Mouse (Mus musculus): ENCODE results near the gene Ssxb6. TPM values are rescaled to one million over a fixed set of nuclear protein-coding genes. Genes with fewer than 3 reads are reported as not detected.
"Not testable (repeated sequence)": the region's sequence is repeated elsewhere in the genome, so short reads cannot be mapped to it uniquely, and the experiment has no call there.

Ssxb6 gene
- total RNA-seq (2012; rRNA removed) (not detected in 2 replicates), total RNA-seq (2014; rRNA removed) (not detected in 2 replicates), polyA plus RNA-seq (2012; ENCODE audit: insufficient read length, low read depth) (not detected in 2 replicates)

- H3K79me2 ChIP-seq (replicated peaks; ENCODE audit: control insufficient read depth, extremely low read depth, insufficient read depth, poor library complexity, severe bottlenecking); dilution Hi-C loops (cut with MboI; ENCODE audit: extremely low pct_ligation_motif_present, extremely low pct_unique_long_range_greater_than_20kb, low sequenced_read_pairs); H3K4me1 ChIP-seq (ENCODE audit: control insufficient read depth in 1 of 2, insufficient read depth in 2 of 2); H3K36me3 ChIP-seq (replicated peaks in 1 of 2; ENCODE audit: control insufficient read depth in 1 of 2, insufficient read depth in 1 of 2, low read length in 1 of 2); H3K4me3 ChIP-seq (replicated peaks in 1 of 3; ENCODE audit: low read depth in 2 of 3, low read length in 2 of 3, poor library complexity in 1 of 3); in situ Hi-C loops (cut with MboI; ENCODE audit: low pct_ligation_motif_present, low pct_unique_long_range_greater_than_20kb, low sequenced_read_pairs); H3K4me2 ChIP-seq (ENCODE audit: insufficient read depth, low read depth, poor library complexity, severe bottlenecking); H3K9me3 ChIP-seq (replicated peaks; ENCODE audit: low read length); H3K27ac ChIP-seq (ENCODE audit: insufficient read depth, low read depth); H3K9ac ChIP-seq (ENCODE audit: insufficient read depth, low read depth); DNase-seq (ENCODE audit: extremely low read depth); H3K27me3 ChIP-seq (replicated peaks): not testable (repeated sequence)
Observed at GRCm38 (mm10) chrX:8548155-8548554, at the start of gene Ssxb6. Gene Ssxb6, minus strand, starts transcription at chrX:8548255.

GRCm38 (mm10) chrX:8591716-8592115 lies 43.7 kb upstream of the Ssxb6 start, which contains the start of gene Ssxb3:
Gene Ssxb3, minus strand, starts transcription at chrX:8591816.
- H3K79me2 ChIP-seq (replicated peaks; ENCODE audit: control insufficient read depth, extremely low read depth, insufficient read depth, poor library complexity, severe bottlenecking); H3K9ac ChIP-seq (ENCODE audit: insufficient read depth, low read depth); H3K9me3 ChIP-seq (replicated peaks; ENCODE audit: low read length); DNase-seq (ENCODE audit: extremely low read depth); H3K4me1 ChIP-seq (ENCODE audit: control insufficient read depth in 1 of 2, insufficient read depth in 2 of 2); in situ Hi-C loops (cut with MboI; ENCODE audit: low pct_ligation_motif_present, low pct_unique_long_range_greater_than_20kb, low sequenced_read_pairs); H3K27ac ChIP-seq (ENCODE audit: insufficient read depth, low read depth); H3K36me3 ChIP-seq (replicated peaks in 1 of 2; ENCODE audit: control insufficient read depth in 1 of 2, insufficient read depth in 1 of 2, low read length in 1 of 2); H3K27me3 ChIP-seq (replicated peaks); H3K4me3 ChIP-seq (replicated peaks in 1 of 3; ENCODE audit: low read depth in 2 of 3, low read length in 2 of 3, poor library complexity in 1 of 3); H3K4me2 ChIP-seq (ENCODE audit: insufficient read depth, low read depth, poor library complexity, severe bottlenecking); dilution Hi-C loops (cut with MboI; ENCODE audit: extremely low pct_ligation_motif_present, extremely low pct_unique_long_range_greater_than_20kb, low sequenced_read_pairs): not testable (repeated sequence)

GRCm38 (mm10) chrX:8524854-8525253 lies 23.2 kb downstream of the Ssxb6 start, which contains the start of gene Gm14459:
Gene Gm14459, minus strand, starts transcription at chrX:8524954.
- Histone ChIP-seq H3K27me3 (replicated peaks) (no peaks in the 10 kb centered on the region), H3K4me3 (replicated peaks in 1 of 3; ENCODE audit: low read depth in 2 of 3, low read length in 2 of 3, poor library complexity in 1 of 3) (no peak within 1 kb of the TSS), H3K27ac (ENCODE audit: insufficient read depth, low read depth) (no peak within 1 kb of the TSS), H3K4me1 (ENCODE audit: control insufficient read depth in 1 of 2, insufficient read depth in 2 of 2) (no peaks in the 10 kb centered on the region), H3K36me3 (replicated peaks in 1 of 2; ENCODE audit: control insufficient read depth in 1 of 2, insufficient read depth in 1 of 2, low read length in 1 of 2) (no peaks in the 10 kb centered on the region), H3K79me2 (replicated peaks; ENCODE audit: control insufficient read depth, extremely low read depth, insufficient read depth, poor library complexity, severe bottlenecking) (no peaks in the 10 kb centered on the region), H3K9me3 (replicated peaks; ENCODE audit: low read length) (no peaks in the 10 kb centered on the region), H3K4me2 (ENCODE audit: insufficient read depth, low read depth, poor library complexity, severe bottlenecking) (no peak within 1 kb of the TSS), H3K9ac (ENCODE audit: insufficient read depth, low read depth) (no peak within 1 kb of the TSS)
- dilution Hi-C loops (cut with MboI; ENCODE audit: extremely low pct_ligation_motif_present, extremely low pct_unique_long_range_greater_than_20kb, low sequenced_read_pairs) = no loop called here
- in situ Hi-C loops (cut with MboI; ENCODE audit: low pct_ligation_motif_present, low pct_unique_long_range_greater_than_20kb, low sequenced_read_pairs) = no loop called here
- DNase-seq (ENCODE audit: extremely low read depth) = no peak
- TF ChIP-seq USF1 (IDR thresholded peaks at IDR 0.05; ENCODE audit: low read depth, low read length) = no peak
- TF ChIP-seq ETS1 (conservative IDR thresholded peaks at IDR 0.05; ENCODE audit: low read depth, low read length) = no peak
- no peak for TF ChIP-seq RAD21 (IDR thresholded peaks at IDR 0.05; ENCODE audit: low read depth, low read length)

Other genes with a start within 250 kb of the Ssxb6 start
- not detected in 2 replicates for gene Ssxb10, start 220.8 kb downstream of the Ssxb6 start, total RNA-seq (2012; rRNA removed)
- gene Ssxb10, start 220.8 kb downstream of the Ssxb6 start, total RNA-seq (2014; rRNA removed) = not detected in 2 replicates
- not detected in 2 replicates for gene Ssxb10, start 220.8 kb downstream of the Ssxb6 start, polyA plus RNA-seq (2012; ENCODE audit: insufficient read length, low read depth)
- gene Ssxb9, start 181.3 kb downstream of the Ssxb6 start, total RNA-seq (2012; rRNA removed) = not detected in 2 replicates
- gene Ssxb9, start 181.3 kb downstream of the Ssxb6 start, total RNA-seq (2014; rRNA removed) = not detected in 2 replicates
- not detected in 2 replicates for gene Ssxb9, start 181.3 kb downstream of the Ssxb6 start, polyA plus RNA-seq (2012; ENCODE audit: insufficient read length, low read depth)
- gene Ssxb1, start 134.9 kb downstream of the Ssxb6 start, total RNA-seq (2012; rRNA removed) = not detected in 2 replicates
- gene Ssxb1, start 134.9 kb downstream of the Ssxb6 start, total RNA-seq (2014; rRNA removed) = not detected in 2 replicates
- gene Ssxb1, start 134.9 kb downstream of the Ssxb6 start, polyA plus RNA-seq (2012; ENCODE audit: insufficient read length, low read depth) = not detected in 2 replicates
- gene Ssxb2, start 86.5 kb downstream of the Ssxb6 start, total RNA-seq (2012; rRNA removed) = not detected in 2 replicates
- not detected in 2 replicates for gene Ssxb2, start 86.5 kb downstream of the Ssxb6 start, total RNA-seq (2014; rRNA removed)
- gene Ssxb2, start 86.5 kb downstream of the Ssxb6 start, polyA plus RNA-seq (2012; ENCODE audit: insufficient read length, low read depth) = not detected in 2 replicates
- gene Gm14459, start 23.3 kb downstream of the Ssxb6 start, total RNA-seq (2012; rRNA removed) = not detected in 2 replicates
- not detected in 2 replicates for gene Gm14459, start 23.3 kb downstream of the Ssxb6 start, total RNA-seq (2014; rRNA removed)
- not detected in 2 replicates for gene Gm14459, start 23.3 kb downstream of the Ssxb6 start, polyA plus RNA-seq (2012; ENCODE audit: insufficient read length, low read depth)
- not detected in 2 replicates for gene Ssxb3, start 43.6 kb upstream of the Ssxb6 start, total RNA-seq (2012; rRNA removed)
- gene Ssxb3, start 43.6 kb upstream of the Ssxb6 start, total RNA-seq (2014; rRNA removed) = not detected in 2 replicates
- gene Ssxb3, start 43.6 kb upstream of the Ssxb6 start, polyA plus RNA-seq (2012; ENCODE audit: insufficient read length, low read depth) = not detected in 2 replicates
- not detected in 2 replicates for gene Ssxb8, start 142.6 kb upstream of the Ssxb6 start, total RNA-seq (2012; rRNA removed)
- not detected in 2 replicates for gene Ssxb8, start 142.6 kb upstream of the Ssxb6 start, total RNA-seq (2014; rRNA removed)
- not detected in 2 replicates for gene Ssxb8, start 142.6 kb upstream of the Ssxb6 start, polyA plus RNA-seq (2012; ENCODE audit: insufficient read length, low read depth)
- gene Ssx9, start 200.2 kb upstream of the Ssxb6 start, total RNA-seq (2012; rRNA removed) = not detected in 2 replicates
- gene Ssx9, start 200.2 kb upstream of the Ssxb6 start, total RNA-seq (2014; rRNA removed) = not detected in 2 replicates
- gene Ssx9, start 200.2 kb upstream of the Ssxb6 start, polyA plus RNA-seq (2012; ENCODE audit: insufficient read length, low read depth) = not detected in 2 replicates